Mouse (Mus musculus): ENCODE results near the gene Chic2. TPM values are rescaled to one million over a fixed set of nuclear protein-coding genes. Genes with fewer than 3 reads are reported as not detected.

Gene Chic2
- polyA plus RNA-seq, 1 experiment from 2014 or later = 43.2 TPM

GRCm38 (mm10) chr5:75075383-75075941 lies 30.9 kb upstream of the Chic2 start, which contains the start of gene Gsx2:
Gene Gsx2 (plus strand): TSS chr5:75075601.
- ATAC-seq (ENCODE audit: low FRiP score, low TSS enrichment) = no peak
- H3K4me1 ChIP-seq (replicated peaks; ENCODE audit: control insufficient read depth, insufficient read depth) = no peaks in the 10 kb centered on the region
- no peaks in the 10 kb centered on the region for H3K9me3 ChIP-seq (ENCODE audit: control insufficient read depth, low read length)
- no peaks in the 10 kb centered on the region for H3K36me3 ChIP-seq (ENCODE audit: control insufficient read depth, insufficient read depth, low read length)
- DNase-seq (ENCODE audit: low spot score) = no peak
- peaks cover 41% of the 10 kb centered on the region for H3K27me3 ChIP-seq (ENCODE audit: control insufficient read depth, insufficient read depth, low read length)
- TF ChIP-seq EP300 (optimal IDR thresholded peaks at IDR 0.05) = no peak
- TF ChIP-seq CTCF (IDR thresholded peaks at IDR 0.05; ENCODE audit: low read depth) = no peak
- H3K4me3 ChIP-seq (ENCODE audit: low read depth, low read length) = peak within 1 kb of the TSS; percentile 15; the same call in 1 of the 2 replicates
- H3K4me2 ChIP-seq (replicated peaks; ENCODE audit: low read depth) = peak within 1 kb of the TSS; percentile 32; the same call in 1 of the 2 replicates
- under 1% methylated on average over 37 of the region's 41 CpGs for WGBS
- no peak within 1 kb of the TSS for H3K9ac ChIP-seq (ENCODE audit: low read length)
- no peak within 1 kb of the TSS for H3K27ac ChIP-seq (replicated peaks)

GRCm38 (mm10) chr5:75074537-75075382 lies 30.2 kb upstream of the Chic2 start:
- DNase-seq (ENCODE audit: low spot score) (no peak), ATAC-seq (ENCODE audit: low FRiP score, low TSS enrichment) (no peak)
- H3K4me2 ChIP-seq (replicated peaks; ENCODE audit: low read depth) = no peak overlapping the region
- no peak overlapping the region for H3K9ac ChIP-seq (ENCODE audit: low read length)
- TF ChIP-seq CTCF (IDR thresholded peaks at IDR 0.05; ENCODE audit: low read depth) (no peak), EP300 (optimal IDR thresholded peaks at IDR 0.05) (no peak)
- H3K9me3 ChIP-seq (ENCODE audit: control insufficient read depth, low read length) = no peaks in the 10 kb centered on the region
- peaks cover 47% of the 10 kb centered on the region for H3K27me3 ChIP-seq (ENCODE audit: control insufficient read depth, insufficient read depth, low read length)
- no peak overlapping the region for H3K27ac ChIP-seq (replicated peaks)
- H3K4me3 ChIP-seq (ENCODE audit: low read depth, low read length) = no peak overlapping the region
- WGBS = 27% methylated on average over 15 of the region's 15 CpGs
- no peaks in the 10 kb centered on the region for H3K36me3 ChIP-seq (ENCODE audit: control insufficient read depth, insufficient read depth, low read length)
- H3K4me1 ChIP-seq (replicated peaks; ENCODE audit: control insufficient read depth, insufficient read depth) = no peaks in the 10 kb centered on the region

- no peaks in the 10 kb centered on the region for H3K4me1 ChIP-seq (replicated peaks; ENCODE audit: control insufficient read depth, insufficient read depth)
- ATAC-seq (ENCODE audit: low FRiP score, low TSS enrichment) = no peak
- H3K27me3 ChIP-seq (ENCODE audit: control insufficient read depth, insufficient read depth, low read length) = peaks cover 41% of the 10 kb centered on the region
- H3K36me3 ChIP-seq (ENCODE audit: control insufficient read depth, insufficient read depth, low read length) = no peaks in the 10 kb centered on the region
- no peak overlapping the region for H3K4me3 ChIP-seq (ENCODE audit: low read depth, low read length)
- H3K27ac ChIP-seq (replicated peaks) = no peak overlapping the region
- H3K9me3 ChIP-seq (ENCODE audit: control insufficient read depth, low read length) = no peaks in the 10 kb centered on the region
- H3K4me2 ChIP-seq (replicated peaks; ENCODE audit: low read depth) = no peak overlapping the region
- TF ChIP-seq EP300 (optimal IDR thresholded peaks at IDR 0.05) (no peak), CTCF (IDR thresholded peaks at IDR 0.05; ENCODE audit: low read depth) (no peak)
- WGBS = 35% methylated on average over 4 of the region's 4 CpGs
- no peak for DNase-seq (ENCODE audit: low spot score)
- H3K9ac ChIP-seq (ENCODE audit: low read length) = no peak overlapping the region
These were observed 29.6 kb upstream of the Chic2 start for GRCm38 (mm10) chr5:75074132-75074531.

- WGBS = 31% methylated on average over 3 of the region's 3 CpGs
These were observed 29.1 kb upstream of the Chic2 start for GRCm38 (mm10) chr5:75073684-75074083.

GRCm38 (mm10) chr5:75073167-75073566 lies 28.6 kb upstream of the Chic2 start:
- DNase-seq (ENCODE audit: low spot score) = no peak
- Histone ChIP-seq H3K4me2 (replicated peaks; ENCODE audit: low read depth) (no peak overlapping the region), H3K4me1 (replicated peaks; ENCODE audit: control insufficient read depth, insufficient read depth) (no peaks in the 10 kb centered on the region), H3K9me3 (ENCODE audit: control insufficient read depth, low read length) (no peaks in the 10 kb centered on the region), H3K9ac (ENCODE audit: low read length) (no peak overlapping the region), H3K36me3 (ENCODE audit: control insufficient read depth, insufficient read depth, low read length) (no peaks in the 10 kb centered on the region), H3K4me3 (ENCODE audit: low read depth, low read length) (no peak overlapping the region), H3K27me3 (ENCODE audit: control insufficient read depth, insufficient read depth, low read length) (peaks cover 42% of the 10 kb centered on the region), H3K27ac (replicated peaks) (no peak overlapping the region)
- 32% methylated on average over 1 of the region's 1 CpGs for WGBS
- TF ChIP-seq EP300 (optimal IDR thresholded peaks at IDR 0.05) = no peak
- no peak for TF ChIP-seq CTCF (IDR thresholded peaks at IDR 0.05; ENCODE audit: low read depth)
- no peak for ATAC-seq (ENCODE audit: low FRiP score, low TSS enrichment)

More at GRCm38 (mm10) chr5:75073684-75074083, 29.1 kb upstream of the Chic2 start:
- DNase-seq (ENCODE audit: low spot score) (no peak), ATAC-seq (ENCODE audit: low FRiP score, low TSS enrichment) (no peak)
- Histone ChIP-seq H3K36me3 (ENCODE audit: control insufficient read depth, insufficient read depth, low read length) (no peaks in the 10 kb centered on the region), H3K4me1 (replicated peaks; ENCODE audit: control insufficient read depth, insufficient read depth) (no peaks in the 10 kb centered on the region), H3K9ac (ENCODE audit: low read length) (no peak overlapping the region), H3K9me3 (ENCODE audit: control insufficient read depth, low read length) (no peaks in the 10 kb centered on the region), H3K4me3 (ENCODE audit: low read depth, low read length) (no peak overlapping the region), H3K4me2 (replicated peaks; ENCODE audit: low read depth) (no peak overlapping the region), H3K27ac (replicated peaks) (no peak overlapping the region), H3K27me3 (ENCODE audit: control insufficient read depth, insufficient read depth, low read length) (peaks cover 40% of the 10 kb centered on the region)
- TF ChIP-seq CTCF (IDR thresholded peaks at IDR 0.05; ENCODE audit: low read depth) (no peak), EP300 (optimal IDR thresholded peaks at IDR 0.05) (no peak)

- Histone ChIP-seq H3K4me3 (ENCODE audit: low read depth, low read length) (no peak overlapping the region), H3K9me3 (ENCODE audit: control insufficient read depth, low read length) (no peaks in the 10 kb centered on the region), H3K4me2 (replicated peaks; ENCODE audit: low read depth) (no peak overlapping the region), H3K36me3 (ENCODE audit: control insufficient read depth, insufficient read depth, low read length) (no peaks in the 10 kb centered on the region), H3K27ac (replicated peaks) (no peak overlapping the region), H3K4me1 (replicated peaks; ENCODE audit: control insufficient read depth, insufficient read depth) (no peaks in the 10 kb centered on the region), H3K9ac (ENCODE audit: low read length) (no peak overlapping the region), H3K27me3 (ENCODE audit: control insufficient read depth, insufficient read depth, low read length) (peaks cover 40% of the 10 kb centered on the region)
- DNase-seq (ENCODE audit: low spot score) = no peak
- WGBS = 15% methylated on average over 4 of the region's 4 CpGs
- ATAC-seq (ENCODE audit: low FRiP score, low TSS enrichment) = no peak
- TF ChIP-seq EP300 (optimal IDR thresholded peaks at IDR 0.05) = no peak
- TF ChIP-seq CTCF (IDR thresholded peaks at IDR 0.05; ENCODE audit: low read depth) = no peak
These were observed 28.0 kb upstream of the Chic2 start for GRCm38 (mm10) chr5:75072532-75072931.
